Comparison of ENCODE assay signal across 9 mouse cellular contexts in genomic region chr8:121925624-121926023, GRCm38 (mm10). TPM values are rescaled to one million over a fixed set of nuclear protein-coding genes. Genes with fewer than 3 reads are reported as not detected.
A peak's percentile ranks its signal among the peaks of the same experiment; 100 is the strongest.
DNase-seq lines count a peak whose midpoint lies in the region; ATAC-seq and TF ChIP-seq lines count a peak whose summit lies in the region.
"Had no signal": no experiment of that assay in that cellular context is flagged by ENCODE, and none has a peak within 500 bp of the region (broad histone marks: within the 10 kb centered on the region; RNA-seq: fewer than 3 reads in every experiment).

No protein-coding gene starts in this region.

- no peaks in the 10 kb centered on the region for H3K79me2 ChIP-seq in liver, adult 2 months (ENCODE audit: control insufficient read depth, insufficient read depth, low read length)

- no peaks in the 10 kb centered on the region for H3K36me3 ChIP-seq in neural tube, embryonic 15.5 days
- H3K36me3 ChIP-seq in forebrain, embryonic 14.5 days (ENCODE audit: control insufficient read depth, insufficient read depth, low read length), result no peaks in the 10 kb centered on the region
- peaks cover 30% of the 10 kb centered on the region; the same call in 1 of the 2 replicates for H3K36me3 ChIP-seq in liver, adult 2 months (ENCODE audit: control insufficient read depth, insufficient read depth, low read length)

- DNase-seq in neural tube, embryonic 10.5 days (ENCODE audit: extremely low spot score, low spot score), result peak; percentile 85
- DNase-seq in brain, adult 2 months (ENCODE audit: low read depth, low spot score), result peak; percentile 88
- peak; percentile 91 for DNase-seq in forebrain, embryonic 14.5 days (ENCODE audit: low spot score)
- peak; percentile 73 for DNase-seq in hindlimb bud, embryonic 11.5 days (ENCODE audit: extremely low spot score, low read depth, low spot score)
- peak; percentile 66 for DNase-seq in liver, adult 2 months (ENCODE audit: extremely low read depth, low read depth, low spot score)
- peak; percentile 78 for DNase-seq in thymus, postnatal 0 days (ENCODE audit: low spot score)

- WGBS in neural tube, embryonic 15.5 days, result 30% methylated on average over 10 of the region's 10 CpGs
- WGBS in forebrain, embryonic 14.5 days, result 30% methylated on average over 10 of the region's 10 CpGs
- 32% methylated on average over 10 of the region's 10 CpGs for WGBS in liver, adult 2 months
- WGBS in olfactory bulb, adult 2 months, result 26% methylated on average over 10 of the region's 10 CpGs

- H3K27ac ChIP-seq in neural tube, embryonic 15.5 days (replicated peaks), result no peak overlapping the region
- H3K27ac ChIP-seq in forebrain, embryonic 14.5 days (ENCODE audit: low read depth, low read length), result no peak overlapping the region
- no peak overlapping the region for H3K27ac ChIP-seq in liver, adult 2 months (replicated peaks; ENCODE audit: insufficient read depth, low read depth, low read length)
- no peak overlapping the region for H3K27ac ChIP-seq in olfactory bulb, adult 2 months (ENCODE audit: insufficient read depth, low read depth, low read length)

- no peak overlapping the region for H3K4me2 ChIP-seq in neural tube, embryonic 15.5 days
- H3K4me2 ChIP-seq in forebrain, embryonic 14.5 days (ENCODE audit: low read length), result no peak overlapping the region

- no peak overlapping the region for H3K4me3 ChIP-seq in neural tube, embryonic 15.5 days (replicated peaks)
- H3K4me3 ChIP-seq in forebrain, embryonic 14.5 days (ENCODE audit: low read depth, low read length), result no peak overlapping the region
- no peak overlapping the region for H3K4me3 ChIP-seq in liver, adult 2 months (ENCODE audit: insufficient read depth, low read depth, low read length)
- H3K4me3 ChIP-seq in olfactory bulb, adult 2 months (ENCODE audit: insufficient read depth, low read depth, low read length), result no peak overlapping the region

- H3K4me1 ChIP-seq in neural tube, embryonic 15.5 days, result 0 out of 2 replicates have a peak, but pooled peaks cover 2% of the 10 kb centered on the region
- no peaks in the 10 kb centered on the region for H3K4me1 ChIP-seq in forebrain, embryonic 14.5 days (ENCODE audit: control insufficient read depth, insufficient read depth, low read length)
- H3K4me1 ChIP-seq in liver, adult 2 months (ENCODE audit: control insufficient read depth, insufficient read depth, low read length), result peaks cover 4% of the 10 kb centered on the region
- peaks cover 18% of the 10 kb centered on the region for H3K4me1 ChIP-seq in olfactory bulb, adult 2 months (ENCODE audit: control insufficient read depth, insufficient read depth, low read length)

- no peak overlapping the region for H3K9ac ChIP-seq in neural tube, embryonic 15.5 days (replicated peaks)
- H3K9ac ChIP-seq in forebrain, embryonic 14.5 days (ENCODE audit: low read length), result no peak overlapping the region
- H3K9ac ChIP-seq in liver, adult 2 months (ENCODE audit: low read depth, low read length), result no peak overlapping the region

- no peaks in the 10 kb centered on the region for H3K9me3 ChIP-seq in neural tube, embryonic 15.5 days (replicated peaks)
- no peaks in the 10 kb centered on the region for H3K9me3 ChIP-seq in forebrain, embryonic 14.5 days (replicated peaks; ENCODE audit: control insufficient read depth, low read length)

- no peak; the same call in 1 of the 2 replicates for ATAC-seq in neural tube, embryonic 15.5 days (ENCODE audit: low FRiP score)
- peak; percentile 62 for ATAC-seq in forebrain, embryonic 14.5 days

- peak; percentile 73 for TF ChIP-seq CTCF in liver, adult 2 months (IDR thresholded peaks at IDR 0.05; ENCODE audit: low read depth, low read length)
- TF ChIP-seq CTCF in olfactory bulb, adult 2 months (IDR thresholded peaks at IDR 0.05; ENCODE audit: insufficient read depth, low read depth, low read length), result peak; percentile 54; the same call in 1 of the 2 replicates

- H3K27me3 ChIP-seq in neural tube, embryonic 15.5 days (replicated peaks), result no peaks in the 10 kb centered on the region
- no peaks in the 10 kb centered on the region for H3K27me3 ChIP-seq in forebrain, embryonic 14.5 days (replicated peaks; ENCODE audit: control insufficient read depth, insufficient read depth, low read length)
- H3K27me3 ChIP-seq in liver, adult 2 months (ENCODE audit: control insufficient read depth, insufficient read depth, low read length), result no peaks in the 10 kb centered on the region

- no peak for TF ChIP-seq POLR2A in liver, adult 2 months (IDR thresholded peaks at IDR 0.05; ENCODE audit: extremely low read depth, insufficient read depth, low read length)
- TF ChIP-seq POLR2A in olfactory bulb, adult 2 months (IDR thresholded peaks at IDR 0.05; ENCODE audit: insufficient read depth, low read depth, low read length), result no peak

RNA-seq across cellular contexts. Expression of gene Slc7a5, which starts 18.1 kb away (rescaled TPM):
- polyA plus RNA-seq in neural tube, embryonic 15.5 days (2015; fragmentation: Nextera tagmentation; extraction: Ambion mirVana), result 39.6 and 41.1 TPM in 2 replicates
- polyA plus RNA-seq in forebrain, embryonic 14.5 days (2014; fragmentation: Nextera tagmentation; extraction: Ambion mirVana), result 37.9 and 39.7 TPM in 2 replicates
- total RNA-seq in liver, adult 2 months (2014; rRNA removed), result 1.1 and 1.9 TPM in 2 replicates
- polyA plus RNA-seq in liver, adult 2 months (2012; rRNA removed), result 2.3 and 4.5 TPM in 2 replicates
- not detected in 2 replicates for polyA plus RNA-seq in olfactory bulb, adult 2 months (2012; ENCODE audit: insufficient read depth, insufficient read length, low replicate concordance, missing spikeins)
- 15.0 and 16.7 TPM in 2 replicates for polyA plus RNA-seq in thymus, postnatal 0 days (2015; fragmentation: Nextera tagmentation; extraction: Ambion mirVana)

RNA-seq across cellular contexts. Expression of gene Car5a, which starts 19.1 kb away (rescaled TPM):
- 0.46 and 0.50 TPM in 2 replicates for polyA plus RNA-seq in neural tube, embryonic 15.5 days (2015; fragmentation: Nextera tagmentation; extraction: Ambion mirVana)
- 0.28 and 0.46 TPM in 2 replicates for polyA plus RNA-seq in forebrain, embryonic 14.5 days (2014; fragmentation: Nextera tagmentation; extraction: Ambion mirVana)
- total RNA-seq in liver, adult 2 months (2014; rRNA removed), result 90.5 and 92.0 TPM in 2 replicates
- polyA plus RNA-seq in liver, adult 2 months (2012; rRNA removed), result 203 and 352 TPM in 2 replicates
- not detected in 2 replicates for polyA plus RNA-seq in olfactory bulb, adult 2 months (2012; ENCODE audit: insufficient read depth, insufficient read length, low replicate concordance, missing spikeins)
- 0.13 and 0.22 TPM in 2 replicates for polyA plus RNA-seq in thymus, postnatal 0 days (2015; fragmentation: Nextera tagmentation; extraction: Ambion mirVana)
- total RNA-seq: gastrocnemius, adult 8-10 months had no signal

RNA-seq across cellular contexts. Expression of gene Banp, which starts 23.9 kb away (rescaled TPM):
- 51.1 and 52.8 TPM in 2 replicates for polyA plus RNA-seq in neural tube, embryonic 15.5 days (2015; fragmentation: Nextera tagmentation; extraction: Ambion mirVana)
- 47.2 and 57.7 TPM in 2 replicates for polyA plus RNA-seq in forebrain, embryonic 14.5 days (2014; fragmentation: Nextera tagmentation; extraction: Ambion mirVana)
- 9.8 and 19.7 TPM in 2 replicates for total RNA-seq in liver, adult 2 months (2014; rRNA removed)
- polyA plus RNA-seq in liver, adult 2 months (2012; rRNA removed), result 24.5 and 38.2 TPM in 2 replicates
- polyA plus RNA-seq in olfactory bulb, adult 2 months (2012; ENCODE audit: insufficient read depth, insufficient read length, low replicate concordance, missing spikeins), result not detected in 2 replicates
- 29.4 and 38.9 TPM in 2 replicates for polyA plus RNA-seq in thymus, postnatal 0 days (2015; fragmentation: Nextera tagmentation; extraction: Ambion mirVana)

Comparison
In these comparisons a context has a peak if more than half of its experiments do, and no peak if none do; other contexts are left out.
1. RNA of gene Car5a, which starts 19.1 kb away (polyA plus RNA-seq): 203 to 352 TPM in liver, adult 2 months; 0.46 to 0.50 TPM in neural tube, embryonic 15.5 days, 0.28 to 0.46 TPM in forebrain, embryonic 14.5 days, 0.13 to 0.22 TPM in thymus, postnatal 0 days and not detected in olfactory bulb, adult 2 months; every median in the first group is over 100 times any median in the second.
2. RNA of gene Banp, which starts 23.9 kb away (polyA plus RNA-seq): 51.1 to 52.8 TPM in neural tube, embryonic 15.5 days, 47.2 to 57.7 TPM in forebrain, embryonic 14.5 days, 24.5 to 38.2 TPM in liver, adult 2 months and 29.4 to 38.9 TPM in thymus, postnatal 0 days; not detected in olfactory bulb, adult 2 months; every median in the first group is over 10 times any median in the second.
3. Peak in every context shown above with its lines, with median percentiles within 50 percentile points of each other: DNase-seq.